Mouse (Mus musculus): ENCODE data around the gene Col16a1. TPM values are rescaled to one million over a fixed set of nuclear protein-coding genes. Genes with fewer than 3 reads are reported as not detected.
A peak's percentile ranks its signal among the peaks of the same experiment; 100 is the strongest.

Gene Col16a1
- polyA plus RNA-seq, 1 experiment, result 1.1 TPM

DNA sequence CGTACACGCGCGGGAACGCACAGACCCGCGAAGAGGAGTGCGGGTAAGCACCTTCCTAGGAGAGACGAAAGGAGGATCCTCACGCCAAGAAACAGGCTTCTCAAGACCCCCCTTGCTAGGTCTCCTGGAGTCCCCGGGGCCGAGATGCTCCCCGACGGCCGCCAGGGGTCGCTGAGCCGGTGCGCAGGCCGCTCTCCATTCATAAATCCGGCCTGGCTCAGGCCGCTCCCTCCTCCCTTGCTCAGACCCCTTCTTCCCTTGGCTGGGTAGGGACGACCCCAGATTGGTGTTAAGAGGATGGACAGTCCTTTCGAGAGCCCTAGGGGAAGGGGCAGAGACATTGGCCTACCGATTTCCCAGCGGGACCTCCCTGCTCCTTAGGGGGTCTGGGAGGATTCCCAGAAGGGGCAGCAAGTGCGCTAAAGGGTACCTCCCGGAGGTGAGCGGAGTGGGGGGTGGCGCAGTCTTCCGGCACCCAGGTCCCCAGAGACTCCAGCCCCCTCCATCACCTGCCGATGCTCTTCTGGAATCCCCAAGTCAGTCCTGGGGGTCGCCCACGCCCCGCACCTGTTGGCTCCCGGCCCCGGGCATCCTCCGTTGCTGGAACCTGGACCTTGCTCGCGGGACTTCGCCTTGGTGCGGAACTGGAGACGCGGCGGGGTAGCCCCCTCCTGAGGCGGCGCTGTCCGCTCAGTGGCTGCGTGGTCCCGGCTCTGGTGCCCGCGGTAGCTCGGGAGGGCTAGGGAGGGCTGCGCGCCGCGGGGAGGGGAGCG lies 91.0 kb downstream of the Col16a1 start:
- Histone ChIP-seq H3K27ac (ENCODE audit: insufficient read depth, low read depth, low read length) (no peak overlapping the region), H3K4me3 (ENCODE audit: insufficient read depth, low read length) (no peak overlapping the region), H3K4me1 (ENCODE audit: control insufficient read depth, insufficient read depth, low read length) (no peaks in the 10 kb centered on the region)
- TF ChIP-seq POLR2A (IDR thresholded peaks at IDR 0.05; ENCODE audit: borderline replicate concordance, low read depth, low read length) (no peak), CTCF (IDR thresholded peaks at IDR 0.05; ENCODE audit: low read depth, low read length) (peak; percentile 79)

- TF ChIP-seq CTCF (IDR thresholded peaks at IDR 0.05; ENCODE audit: low read depth, low read length) (no peak), POLR2A (IDR thresholded peaks at IDR 0.05; ENCODE audit: borderline replicate concordance, low read depth, low read length) (no peak)
- no peak within 1 kb of the TSS for H3K27ac ChIP-seq (ENCODE audit: insufficient read depth, low read depth, low read length)
Measured at GRCm38 (mm10) chr4:130139214-130139492, 91.5 kb downstream of the Col16a1 start, which contains the start of gene Hcrtr1. TSS of gene Hcrtr1 (minus strand) at chr4:130139359.

GRCm38 (mm10) chr4:130140992-130141402 lies 93.4 kb downstream of the Col16a1 start:
- no peak overlapping the region for H3K4me3 ChIP-seq (ENCODE audit: insufficient read depth, low read length)
- no peaks in the 10 kb centered on the region for H3K4me1 ChIP-seq (ENCODE audit: control insufficient read depth, insufficient read depth, low read length)
- H3K27ac ChIP-seq (ENCODE audit: insufficient read depth, low read depth, low read length), result no peak overlapping the region
- TF ChIP-seq POLR2A (IDR thresholded peaks at IDR 0.05; ENCODE audit: borderline replicate concordance, low read depth, low read length) (no peak), CTCF (IDR thresholded peaks at IDR 0.05; ENCODE audit: low read depth, low read length) (no peak)

More at GRCm38 (mm10) chr4:130139214-130139492, 91.5 kb downstream of the Col16a1 start, which contains the start of gene Hcrtr1:
- Histone ChIP-seq H3K4me3 (ENCODE audit: insufficient read depth, low read length) (no peak within 1 kb of the TSS), H3K4me1 (ENCODE audit: control insufficient read depth, insufficient read depth, low read length) (no peaks in the 10 kb centered on the region)

- TF ChIP-seq POLR2A (IDR thresholded peaks at IDR 0.05; ENCODE audit: borderline replicate concordance, low read depth, low read length) (no peak), CTCF (IDR thresholded peaks at IDR 0.05; ENCODE audit: low read depth, low read length) (no peak)
- H3K27ac ChIP-seq (ENCODE audit: insufficient read depth, low read depth, low read length), result no peak overlapping the region
- H3K4me3 ChIP-seq (ENCODE audit: insufficient read depth, low read length), result no peak overlapping the region
- H3K4me1 ChIP-seq (ENCODE audit: control insufficient read depth, insufficient read depth, low read length), result no peaks in the 10 kb centered on the region
Measured at GRCm38 (mm10) chr4:130141786-130142185, 94.1 kb downstream of the Col16a1 start.

- no peak overlapping the region for H3K27ac ChIP-seq (ENCODE audit: insufficient read depth, low read depth, low read length)
- TF ChIP-seq POLR2A (IDR thresholded peaks at IDR 0.05; ENCODE audit: borderline replicate concordance, low read depth, low read length) (no peak), CTCF (IDR thresholded peaks at IDR 0.05; ENCODE audit: low read depth, low read length) (no peak)
- peaks cover 5% of the 10 kb centered on the region; the same call in 1 of the 2 replicates for H3K4me1 ChIP-seq (ENCODE audit: control insufficient read depth, insufficient read depth, low read length)
- H3K4me3 ChIP-seq (ENCODE audit: insufficient read depth, low read length), result no peak overlapping the region
Measured at GRCm38 (mm10) chr4:130148405-130148804, 100.8 kb downstream of the Col16a1 start.

Other genes starting within 250 kb of the Col16a1 start
- 365 TPM in 2 replicates for gene Ptp4a2, start 236.6 kb upstream of the Col16a1 start, polyA plus RNA-seq (2012; ENCODE audit: insufficient read depth, insufficient read length, missing spikeins)
- not detected in 2 replicates for gene Spocd1, start 118.6 kb upstream of the Col16a1 start, polyA plus RNA-seq (2012; ENCODE audit: insufficient read depth, insufficient read length, missing spikeins)
- gene Adgrb2, start 63.0 kb upstream of the Col16a1 start, polyA plus RNA-seq (2012; ENCODE audit: insufficient read depth, insufficient read length, missing spikeins), result not detected in 2 replicates
- gene Pef1, start 54.7 kb downstream of the Col16a1 start, polyA plus RNA-seq (2012; ENCODE audit: insufficient read depth, insufficient read length, missing spikeins), result 41.4 and 44.1 TPM in 2 replicates
- not detected in 2 replicates for gene Hcrtr1, start 91.5 kb downstream of the Col16a1 start, polyA plus RNA-seq (2012; ENCODE audit: insufficient read depth, insufficient read length, missing spikeins)
- gene Tinagl1, start 127.3 kb downstream of the Col16a1 start, polyA plus RNA-seq (2012; ENCODE audit: insufficient read depth, insufficient read length, missing spikeins), result 0.58 and 0.92 TPM in 2 replicates
- not detected in 2 replicates for gene Gm853, start 174.6 kb downstream of the Col16a1 start, polyA plus RNA-seq (2012; ENCODE audit: insufficient read depth, insufficient read length, missing spikeins)
- gene Serinc2, start 231.4 kb downstream of the Col16a1 start, polyA plus RNA-seq (2012; ENCODE audit: insufficient read depth, insufficient read length, missing spikeins), result 1.0 and 1.3 TPM in 2 replicates

All from bone marrow macrophage, adult 2 months (primary cell).